Mouse (Mus musculus): ENCODE measurements around the gene Mrgprg. TPM values are rescaled to one million over a fixed set of nuclear protein-coding genes. Genes with fewer than 3 reads are reported as not detected.

Gene Mrgprg
- polyA plus RNA-seq, 1 experiment, result 0.08 TPM

Other genes with a start within 250 kb of the Mrgprg start
- gene Nap1l4, start 217.9 kb downstream of the Mrgprg start, polyA plus RNA-seq (2012; rRNA removed), result 133 and 136 TPM in 2 replicates
- 29.1 and 30.1 TPM in 2 replicates for gene Cars, start 166.9 kb downstream of the Mrgprg start, polyA plus RNA-seq (2012; rRNA removed)
- gene Tnfrsf26, start 138.3 kb downstream of the Mrgprg start, polyA plus RNA-seq (2012; rRNA removed), result 1.4 and 1.6 TPM in 2 replicates
- 8.3 and 9.4 TPM in 2 replicates for gene Tnfrsf22, start 117.3 kb downstream of the Mrgprg start, polyA plus RNA-seq (2012; rRNA removed)
- gene Tnfrsf23, start 81.1 kb downstream of the Mrgprg start, polyA plus RNA-seq (2012; rRNA removed), result 5.6 and 6.8 TPM in 2 replicates
- gene Osbpl5, start 10.0 kb downstream of the Mrgprg start, polyA plus RNA-seq (2012; rRNA removed), result 67.2 and 73.7 TPM in 2 replicates
- 1.2 and 2.1 TPM in 2 replicates for gene Mrgpre, start 17.5 kb upstream of the Mrgprg start, polyA plus RNA-seq (2012; rRNA removed)
- gene Nadsyn1, start 55.9 kb upstream of the Mrgprg start, polyA plus RNA-seq (2012; rRNA removed), result 9.7 and 11.3 TPM in 2 replicates
- 30.5 and 37.0 TPM in 2 replicates for gene Dhcr7, start 56.2 kb upstream of the Mrgprg start, polyA plus RNA-seq (2012; rRNA removed)
- gene Gm498, start 99.8 kb upstream of the Mrgprg start, polyA plus RNA-seq (2012; rRNA removed), result not detected in 2 replicates
- gene Shank2, start 234.9 kb upstream of the Mrgprg start, polyA plus RNA-seq (2012; rRNA removed), result 5.4 and 6.9 TPM in 2 replicates

Data from urinary bladder, adult 2 months (tissue).